Mouse (Mus musculus): Measurements from ENCODE around the gene Creld2.

- TF ChIP-seq POLR2A (IDR thresholded peaks at IDR 0.05; ENCODE audit: borderline replicate concordance, extremely low read depth, insufficient read depth, insufficient read length, poor library complexity, severe bottlenecking) (no peak), CTCF (IDR thresholded peaks at IDR 0.05; ENCODE audit: borderline replicate concordance, extremely low read depth, insufficient read depth, insufficient read length) (no peak)
Measured at GRCm38 (mm10) chr15:88843486-88844097, 24.1 kb downstream of the Creld2 start.
